Mouse (Mus musculus) ES-E14 (cell line): ENCODE data around the gene Aldh5a1.

Experiments used
- CHD2 ChIP-seq: IDR thresholded peaks from 2 replicates; pipeline ENCODE4 v1.6.1; 2014; ENCODE audit warnings: mild to moderate bottlenecking, low read depth, low read length, inconsistent platforms
- HCFC1 ChIP-seq: IDR thresholded peaks from 2 replicates; pipeline ENCODE4 v1.6.1; 2012; ENCODE audit warnings: low read length, inconsistent platforms, borderline replicate concordance; ENCODE audit not compliant: insufficient read depth
- ZC3H11A ChIP-seq: IDR thresholded peaks from 2 replicates; pipeline ENCODE4 v1.6.1; 2012; ENCODE audit warnings: low read depth, mild to moderate bottlenecking, inconsistent platforms, low read length, borderline replicate concordance
- ZNF384 ChIP-seq: IDR thresholded peaks from 2 replicates; pipeline ENCODE4 v1.6.1; 2012; ENCODE audit warnings: low read depth, low read length, inconsistent platforms

- no peak for TF ChIP-seq HCFC1
- no peak for TF ChIP-seq CHD2
- no peak for TF ChIP-seq ZC3H11A
- TF ChIP-seq ZNF384: no peak
These were observed 16.2 kb downstream of the Aldh5a1 start for GRCm38 (mm10) chr13:24921281-24921680.
